Mouse (Mus musculus) embryonic stem cell, embryonic (primary cell): ENCODE results near the gene Fam19a5.

Source experiments
- CTCF ChIA-PET, 4 experiments: fragments of 300-600 bp in 2 of 4; fragments of 350-600 bp in 2 of 4; sonication (Branson Sonifier 250); formaldehyde crosslinking; loops; one replicate each; lab custom pipeline; 2022; ENCODE audit warnings: inconsistent platforms in 2 of 4; lab: Charles Lee
- POLR2A ChIA-PET, 4 experiments: fragments of 300-600 bp in 2 of 4; fragments of 350-600 bp in 2 of 4; sonication (Branson Sonifier 250); formaldehyde crosslinking; loops; one replicate each; lab custom pipeline; 2022; ENCODE audit warnings: antibody characterized with exemption in 4 of 4, inconsistent platforms in 1 of 4; lab: Charles Lee

The Fam19a5 gene

GRCm38 (mm10) chr15:87638270-87638669 is 94.2 kb downstream of the Fam19a5 start:
- ChIA-PET CTCF (interaction anchor here in 1 of 4 experiments (0.5 kb wide), 1 partner anchor 620 kb away, joined by 6 read pairs; no protein-coding TSS in a partner anchor), POLR2A (no interaction called here)

GRCm38 (mm10) chr15:87646313-87647061 is 102.4 kb downstream of the Fam19a5 start:
- POLR2A ChIA-PET = no interaction called here
- CTCF ChIA-PET = no interaction called here

- ChIA-PET POLR2A (interaction anchor here in 1 of 4 experiments (0.5 kb wide), 1 partner anchor 1302 kb away, joined by 5 read pairs; no protein-coding TSS in a partner anchor), CTCF (no interaction called here)
Measured at GRCm38 (mm10) chr15:87649651-87650050, 105.6 kb downstream of the Fam19a5 start.

DNA sequence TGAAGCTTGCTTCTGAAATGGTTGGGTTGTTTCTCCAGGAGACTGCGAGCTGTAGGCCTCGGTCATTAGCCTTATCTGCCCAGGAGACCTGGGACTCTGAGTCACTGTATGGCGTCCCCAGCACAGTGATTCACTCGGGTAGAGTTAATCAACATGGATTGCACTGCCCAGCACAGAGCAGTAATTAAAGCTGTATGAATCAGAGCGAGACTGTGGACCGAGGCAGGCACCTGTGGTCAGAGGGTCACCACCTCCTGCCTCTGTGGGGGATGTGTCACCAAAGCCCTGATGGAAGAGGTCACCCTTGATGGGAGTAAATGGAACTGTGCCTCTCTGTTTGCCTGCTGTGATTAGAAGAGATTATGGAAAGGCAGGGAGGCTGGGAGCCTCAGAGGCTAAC is 110.5 kb downstream of the Fam19a5 start:
- POLR2A ChIA-PET = no interaction called here
- CTCF ChIA-PET = interaction anchor here in 1 of 4 experiments (0.6 kb wide), 1 partner anchor 25 kb away, joined by 5 read pairs; no protein-coding TSS in a partner anchor

- ChIA-PET CTCF (no interaction called here), POLR2A (no interaction called here)
Measured at GRCm38 (mm10) chr15:87656496-87657155, 112.5 kb downstream of the Fam19a5 start.

DNA sequence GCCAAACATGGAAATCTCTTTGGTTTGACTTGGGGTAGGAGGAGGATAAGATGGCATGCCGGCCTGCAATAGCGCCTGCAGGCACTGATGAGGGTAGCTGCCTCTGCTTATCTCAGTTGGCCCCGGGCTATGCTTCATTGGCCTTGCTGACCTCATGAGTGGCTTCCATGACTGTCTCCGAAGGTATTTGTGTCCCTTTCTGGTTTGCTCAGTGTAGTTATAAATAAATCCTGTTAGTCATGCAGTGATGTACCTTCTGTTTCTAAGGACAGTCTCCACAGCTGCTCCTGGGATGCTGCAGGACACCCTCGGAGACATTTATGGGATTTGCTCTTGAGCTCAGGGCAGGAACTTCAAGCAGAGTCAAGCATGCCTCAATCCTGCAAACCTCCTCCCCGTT is 115.6 kb downstream of the Fam19a5 start:
- ChIA-PET POLR2A (no interaction called here), CTCF (no interaction called here)

GRCm38 (mm10) chr15:87661954-87662353 is 117.9 kb downstream of the Fam19a5 start:
- ChIA-PET CTCF (interaction anchor here in 1 of 4 experiments (0.5 kb wide), 1 partner anchor 33 kb away, joined by 3 read pairs; no protein-coding TSS in a partner anchor), POLR2A (no interaction called here)

GRCm38 (mm10) chr15:87666041-87666750 is 122.1 kb downstream of the Fam19a5 start:
- POLR2A ChIA-PET = interaction anchor here in 1 of 4 experiments (1.1 kb wide), 1 partner anchor 183 kb away, joined by 3 read pairs; no protein-coding TSS in a partner anchor
- CTCF ChIA-PET = interaction anchor here in 1 of 4 experiments (0.6 kb wide), 1 partner anchor 44 kb away, joined by 3 read pairs; no protein-coding TSS in a partner anchor

DNA sequence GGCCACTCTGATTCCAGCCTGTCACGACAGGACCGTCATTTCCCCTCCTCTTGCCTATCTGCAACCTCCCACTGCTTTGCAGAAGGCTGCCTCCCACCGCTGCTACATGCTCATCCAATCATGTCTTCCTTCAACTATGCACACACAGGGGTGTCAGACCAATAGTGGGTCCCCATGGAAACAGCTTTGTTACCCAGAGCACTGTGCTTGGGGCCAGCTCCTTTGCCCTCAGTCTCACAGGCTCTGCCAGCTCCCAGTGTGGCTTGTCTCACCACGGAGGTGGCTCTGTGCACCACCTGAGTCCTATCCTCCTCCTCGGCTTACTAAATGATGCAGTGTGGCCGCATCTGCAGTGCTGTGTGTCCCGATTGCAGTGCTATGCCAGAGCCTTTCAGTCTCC is 123.3 kb downstream of the Fam19a5 start:
- CTCF ChIA-PET = no interaction called here

GRCm38 (mm10) chr15:87668112-87668511 is 124.0 kb downstream of the Fam19a5 start:
- CTCF ChIA-PET = no interaction called here
- POLR2A ChIA-PET = no interaction called here

More for the DNA sequence above, 123.3 kb downstream of the Fam19a5 start:
- POLR2A ChIA-PET = no interaction called here

DNA sequence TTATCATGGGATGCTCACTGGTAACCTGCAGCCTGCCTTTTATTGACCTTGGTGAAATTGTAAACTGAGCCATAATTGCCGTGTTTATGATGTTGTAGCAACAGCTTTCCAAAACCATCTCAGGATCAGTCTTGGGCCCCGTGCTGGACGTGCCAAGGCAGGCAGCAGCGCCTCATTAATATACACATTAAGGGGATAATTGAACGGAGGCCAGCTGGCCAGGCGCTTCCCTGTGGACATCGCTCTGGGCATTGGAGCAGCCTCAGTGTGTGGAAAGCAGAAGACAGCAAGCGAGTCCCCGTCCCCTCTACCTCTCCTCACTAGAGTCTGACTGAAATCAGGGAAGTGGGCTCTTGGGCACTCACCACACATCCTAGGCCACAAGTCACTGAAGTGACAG is 127.8 kb downstream of the Fam19a5 start:
- CTCF ChIA-PET = no interaction called here
- POLR2A ChIA-PET = no interaction called here

DNA sequence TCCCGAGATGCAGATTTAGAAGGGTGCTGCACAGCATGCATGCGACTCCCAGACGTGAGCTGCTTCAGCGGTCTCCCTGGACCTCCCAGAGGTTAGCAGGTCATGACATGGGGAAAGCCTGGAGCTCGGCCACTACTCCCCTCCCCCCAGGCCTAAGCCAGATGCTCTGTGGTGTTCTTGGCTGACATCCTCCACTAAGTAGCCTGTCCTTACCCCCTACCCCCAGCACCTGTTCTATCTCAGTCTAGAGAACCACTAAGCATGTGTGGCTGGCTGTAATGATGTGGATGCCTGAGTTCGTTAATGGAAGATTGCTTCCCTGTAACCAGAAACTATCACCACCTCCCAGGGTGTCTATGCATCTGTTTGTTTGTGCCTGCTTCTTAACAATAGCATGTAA is 134.6 kb downstream of the Fam19a5 start:
- CTCF ChIA-PET = no interaction called here
- POLR2A ChIA-PET = no interaction called here

- CTCF ChIA-PET = no interaction called here
- POLR2A ChIA-PET = no interaction called here
Measured at GRCm38 (mm10) chr15:87682410-87682809, 138.3 kb downstream of the Fam19a5 start.

DNA sequence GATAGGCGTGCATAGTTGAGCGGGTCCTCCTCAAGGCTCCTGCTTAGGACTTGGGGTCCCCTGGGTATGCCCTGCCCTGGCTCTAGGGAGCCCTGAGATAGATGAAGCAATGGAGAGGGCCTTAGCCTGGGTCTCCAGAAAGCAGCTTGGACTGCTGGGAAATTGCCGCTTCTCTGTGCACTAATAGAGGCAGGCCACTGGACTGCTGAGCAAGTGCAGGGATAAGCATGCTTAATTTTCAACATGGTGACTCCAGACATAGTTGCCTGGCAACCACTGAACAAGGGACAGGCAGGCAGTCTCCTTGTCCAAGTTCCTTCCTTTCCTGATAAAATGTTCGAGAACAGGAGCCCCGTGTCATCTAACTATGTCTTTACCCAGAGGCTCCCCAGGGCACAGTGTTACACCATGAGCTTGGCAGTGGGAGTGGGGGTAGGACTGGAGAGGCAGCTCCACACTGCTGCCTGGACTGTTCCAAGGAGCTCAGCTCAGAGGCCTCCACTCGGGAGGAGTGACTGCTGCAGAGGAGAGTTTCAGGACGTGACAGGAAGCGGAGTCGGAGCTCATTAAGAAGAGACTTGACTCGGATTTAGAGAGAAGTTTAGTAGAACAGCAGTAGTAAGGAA is 142.4 kb downstream of the Fam19a5 start:
- CTCF ChIA-PET = no interaction called here
- POLR2A ChIA-PET = interaction anchor here in 2 of 4 experiments (0.6 kb wide), 2 partner anchors 685 to 998 kb away, joined by 3 read pairs; no protein-coding TSS in a partner anchor

- ChIA-PET CTCF (no interaction called here), POLR2A (no interaction called here)
Measured at GRCm38 (mm10) chr15:87691271-87691955, 147.3 kb downstream of the Fam19a5 start.

DNA sequence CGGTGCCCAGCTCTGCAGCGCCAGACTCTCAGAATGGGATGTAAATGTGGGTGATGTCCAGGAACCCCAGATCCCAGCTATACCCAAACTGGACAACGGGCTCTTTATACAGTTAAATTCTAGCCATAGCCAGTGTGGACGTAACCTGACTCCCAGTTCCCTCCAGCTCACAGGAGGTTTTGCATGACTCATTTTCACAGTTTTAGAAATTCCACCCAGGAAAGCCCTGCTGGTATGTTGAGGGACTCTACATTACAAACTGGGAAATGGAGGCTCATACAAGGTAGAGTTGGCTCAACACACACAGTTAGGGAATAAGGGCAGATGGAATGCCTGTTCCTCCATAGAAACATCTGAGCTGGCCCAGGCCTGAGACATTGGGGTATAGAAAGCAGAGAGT is 147.9 kb downstream of the Fam19a5 start:
- ChIA-PET CTCF (no interaction called here), POLR2A (no interaction called here)

- POLR2A ChIA-PET = no interaction called here
- CTCF ChIA-PET = no interaction called here
Measured at GRCm38 (mm10) chr15:87692394-87692793, 148.3 kb downstream of the Fam19a5 start.

GRCm38 (mm10) chr15:87692865-87693513 is 148.9 kb downstream of the Fam19a5 start:
- ChIA-PET CTCF (no interaction called here), POLR2A (interaction anchor here in 1 of 4 experiments (1.8 kb wide), 1 partner anchor 11 kb away, joined by 3 read pairs; no protein-coding TSS in a partner anchor)
